Mouse (Mus musculus) NIH3T3 (cell line): ENCODE measurements around the gene Dlk2.

Source experiments
- DNase-seq: peaks from one replicate; pipeline ENCODE4 v3.0.0-alpha.2; 2012; ENCODE audit warnings: low read depth

The Dlk2 gene

GRCm38 (mm10) chr17:46297364-46298219 is at the start of gene Dlk2:
TSS of gene Dlk2 (plus strand) at chr17:46297421.
- peak; percentile 22 for DNase-seq

GRCm38 (mm10) chr17:46247512-46248188 is 49.6 kb upstream of the Dlk2 start, which contains the start of the genes Polr1c and Yipf3:
TSS of gene Polr1c (minus strand) at chr17:46248054.
TSS of gene Yipf3 (plus strand) at chr17:46248080.
- DNase-seq, result peak; percentile 96

DNA sequence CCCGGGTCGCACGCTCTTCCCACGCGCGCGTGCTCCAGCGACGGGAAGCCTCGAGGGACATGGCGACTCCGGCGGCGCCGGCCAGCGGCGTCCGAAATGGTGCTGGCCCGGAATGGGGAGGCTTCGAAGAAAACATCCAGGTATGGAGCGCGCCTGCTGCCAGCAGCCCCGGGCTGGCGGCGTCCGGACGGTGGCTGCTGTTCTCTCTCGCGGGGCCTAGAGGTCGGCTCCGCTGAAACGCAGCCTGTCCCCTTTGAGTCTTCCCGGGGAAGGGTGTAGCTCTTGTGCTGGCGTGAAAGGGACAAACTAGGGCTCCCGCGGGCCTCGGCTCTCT is 49.1 kb upstream of the Dlk2 start:
- DNase-seq, result no peak

GRCm38 (mm10) chr17:46251174-46251573 is 46.0 kb upstream of the Dlk2 start:
- DNase-seq, result no peak

DNA sequence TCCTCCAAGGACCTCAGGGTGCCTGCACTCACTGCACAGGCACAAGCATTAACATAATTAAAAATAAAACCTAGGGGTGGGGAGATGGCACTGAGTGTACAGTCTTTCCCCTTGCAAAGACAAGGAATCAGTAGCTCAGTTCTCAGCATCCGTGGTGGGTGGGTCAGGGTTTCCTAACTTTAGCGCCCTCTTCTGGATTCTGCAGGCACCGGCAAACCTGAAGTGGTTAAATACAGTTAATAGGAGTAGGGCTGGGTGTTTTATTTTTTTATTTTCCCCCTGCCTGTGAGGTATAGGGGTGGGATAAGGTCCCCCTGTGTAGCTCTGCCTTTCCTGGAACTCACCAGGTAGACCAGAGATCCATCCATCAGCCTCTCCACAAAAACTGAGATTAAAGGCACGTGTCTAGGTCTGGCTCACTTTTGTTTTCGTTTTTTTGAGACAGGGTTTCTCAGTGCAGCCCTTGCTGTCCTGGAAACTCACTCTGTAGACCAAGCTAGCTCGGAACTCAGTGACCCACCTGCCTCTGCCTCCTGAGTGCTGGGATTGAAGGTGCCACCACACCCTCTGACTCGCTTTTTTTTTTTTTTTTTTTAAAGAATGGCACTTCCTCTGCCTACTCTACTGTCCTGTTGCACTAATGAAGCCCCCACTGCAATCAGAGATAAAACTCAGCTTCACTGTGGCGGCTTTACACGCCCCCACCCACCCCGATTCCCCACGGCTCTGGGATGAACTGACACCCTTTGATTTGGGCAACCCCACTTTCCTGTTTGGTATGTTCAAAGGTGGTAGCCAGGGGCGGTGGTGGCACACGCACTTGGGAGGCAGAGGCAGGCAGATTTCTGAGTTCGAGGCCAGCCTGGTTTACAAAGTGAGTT is 44.4 kb upstream of the Dlk2 start:
- DNase-seq, result peak; percentile 63

DNA sequence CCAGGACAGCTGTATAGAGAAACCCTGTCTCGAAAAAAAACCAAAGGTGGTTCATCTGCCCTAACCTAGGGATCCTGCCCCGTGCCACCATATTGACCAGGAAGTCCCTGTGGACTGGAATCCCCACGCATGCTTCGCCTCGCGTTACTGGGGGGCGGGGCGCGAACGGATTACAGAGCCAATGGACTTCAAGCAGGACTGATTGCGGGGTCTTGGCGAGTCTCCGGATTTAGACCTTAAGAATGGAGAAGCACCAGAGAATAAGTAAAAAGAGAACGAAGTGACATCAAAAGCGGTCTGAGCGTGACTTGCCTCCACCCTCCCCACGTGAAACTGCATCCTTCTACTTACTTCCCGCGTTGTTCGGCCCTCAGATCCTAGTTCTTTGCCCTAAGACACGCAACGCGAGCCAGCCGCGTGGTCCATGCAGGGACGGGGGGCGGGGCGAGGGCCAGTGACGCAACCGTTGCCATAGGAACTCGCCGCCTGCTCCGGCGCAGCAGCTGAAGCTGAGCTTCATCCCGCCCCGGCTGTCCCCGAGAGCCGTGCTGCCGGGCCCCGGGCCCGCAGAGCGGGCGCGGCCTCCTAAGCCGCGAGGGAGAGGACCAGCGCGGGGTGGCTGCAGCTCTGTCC is 43.7 kb upstream of the Dlk2 start, which contains the start of gene Lrrc73:
Gene Lrrc73 (plus strand): TSS at position 80 of the 633 bp plus-strand sequence.
- DNase-seq, result peak; percentile 91

GRCm38 (mm10) chr17:46254106-46254505 is 43.1 kb upstream of the Dlk2 start:
- DNase-seq, result no peak

- no peak for DNase-seq
Measured at GRCm38 (mm10) chr17:46255147-46255546, 42.1 kb upstream of the Dlk2 start.

DNA sequence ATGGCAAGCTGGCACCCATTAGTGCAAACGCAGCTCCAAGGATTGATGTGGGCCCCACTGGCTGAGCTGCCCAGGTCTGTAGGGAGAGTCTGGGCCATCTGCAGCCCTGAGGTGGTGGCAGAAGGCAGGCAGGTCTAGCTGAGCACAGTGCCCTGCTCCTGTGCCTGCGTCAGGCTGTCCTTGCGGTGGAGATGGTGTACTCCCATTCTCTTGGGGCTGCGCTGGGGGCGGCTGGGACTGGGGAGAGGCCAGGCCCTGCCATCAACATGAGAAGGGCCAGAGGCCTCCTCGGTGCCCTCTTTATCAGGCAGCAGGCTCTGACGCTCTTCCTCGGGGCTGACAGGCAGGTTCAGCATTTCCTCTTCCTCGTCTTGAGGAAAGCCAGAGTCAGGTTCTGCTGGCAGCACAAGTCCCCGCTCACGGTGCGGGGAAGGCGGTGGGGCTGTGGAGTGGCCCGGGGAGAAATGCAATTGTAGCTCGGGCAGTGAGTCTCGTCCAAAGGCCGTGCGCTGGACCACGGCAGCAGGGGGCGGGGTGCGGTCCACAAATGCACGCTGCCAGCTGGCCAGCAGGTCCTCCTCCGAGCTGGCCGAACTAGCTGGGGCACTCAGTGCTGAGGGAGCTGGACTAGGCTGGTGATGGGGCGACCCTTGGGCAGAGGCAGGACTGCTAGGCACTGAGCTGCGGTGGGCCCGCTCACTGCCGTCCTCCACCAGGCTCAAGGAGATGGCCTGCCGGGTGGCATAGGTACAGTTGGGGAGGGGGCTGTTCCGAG is 38.8 kb upstream of the Dlk2 start:
- DNase-seq, result no peak

GRCm38 (mm10) chr17:46259675-46260074 is 37.5 kb upstream of the Dlk2 start:
- DNase-seq, result no peak

GRCm38 (mm10) chr17:46262201-46262694 is 35.0 kb upstream of the Dlk2 start:
- DNase-seq, result no peak

GRCm38 (mm10) chr17:46265502-46265901 is 31.7 kb upstream of the Dlk2 start:
- no peak for DNase-seq

- DNase-seq, result peak; percentile 94
Measured at GRCm38 (mm10) chr17:46265918-46266618, 31.2 kb upstream of the Dlk2 start.

DNA sequence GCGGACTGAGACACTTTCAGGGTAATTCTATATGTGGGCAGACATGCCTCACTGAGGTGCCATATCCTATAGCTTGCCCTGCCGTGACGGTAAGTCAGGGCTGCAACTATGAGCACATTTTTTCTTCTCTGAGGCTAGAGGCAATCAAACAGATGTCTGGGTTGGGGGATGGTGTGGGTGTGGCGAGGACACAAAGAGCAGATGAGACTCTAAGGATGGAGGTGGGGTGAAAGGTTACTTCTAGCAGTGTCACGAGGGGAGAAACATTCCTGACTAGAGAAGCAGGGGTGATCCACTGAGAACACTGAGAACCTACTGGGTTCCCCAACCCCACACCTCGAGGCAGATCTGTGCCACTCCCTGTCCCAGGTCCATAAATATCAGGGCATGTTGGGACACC is 30.2 kb upstream of the Dlk2 start:
- no peak for DNase-seq

GRCm38 (mm10) chr17:46267511-46267910 is 29.7 kb upstream of the Dlk2 start:
- no peak for DNase-seq

- DNase-seq, result no peak
Measured at GRCm38 (mm10) chr17:46268026-46268720, 29.0 kb upstream of the Dlk2 start.

GRCm38 (mm10) chr17:46269771-46270534 is 27.3 kb upstream of the Dlk2 start:
- DNase-seq, result peak; percentile 59

- no peak for DNase-seq
Measured at GRCm38 (mm10) chr17:46272058-46272457, 25.2 kb upstream of the Dlk2 start.

DNA sequence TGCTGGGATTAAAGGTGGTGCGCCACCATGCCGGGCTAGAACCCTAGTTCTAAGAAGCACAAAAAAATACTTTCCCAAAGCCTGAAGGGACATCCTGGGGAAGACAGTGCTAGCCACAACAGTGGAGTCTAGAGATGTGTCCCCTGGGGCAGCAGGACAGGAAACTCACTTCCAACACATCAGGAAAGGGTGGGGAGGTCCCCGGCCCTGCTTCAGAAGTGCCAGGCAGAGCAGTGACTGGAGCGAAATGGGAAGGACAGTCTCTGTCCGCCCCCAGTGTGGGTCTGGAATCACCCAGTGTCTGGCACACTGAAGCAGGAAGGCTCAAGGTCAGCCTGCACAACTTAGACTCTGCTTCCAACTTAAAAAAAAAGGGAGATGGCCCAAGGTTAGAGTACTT is 24.5 kb upstream of the Dlk2 start:
- DNase-seq, result no peak
